Mouse (Mus musculus) cortical plate, adult 2 months (tissue): Measurements from ENCODE around the gene Hspa12a.

Experiments
- CTCF ChIP-seq: fragments of 200-500 bp; IDR thresholded peaks from 2 replicates; pipeline ENCODE4 v1.5.1; 2011; ENCODE audit warnings: mild to moderate bottlenecking, control low read depth, low read length; ENCODE audit not compliant: insufficient read depth; ENCODE audit errors: extremely low read depth
- POLR2A ChIP-seq: fragments of 200-500 bp; IDR thresholded peaks from 2 replicates; pipeline ENCODE4 v1.6.1; 2011; ENCODE audit warnings: mild to moderate bottlenecking, low read length, control low read depth; ENCODE audit not compliant: insufficient read depth; ENCODE audit errors: extremely low read depth

- TF ChIP-seq CTCF (no peak), POLR2A (no peak)
Measured at GRCm38 (mm10) chr19:58805191-58805779, 138.2 kb downstream of the Hspa12a start.
